Mouse (Mus musculus): ENCODE data around the gene Scnm1. TPM values are rescaled to one million over a fixed set of nuclear protein-coding genes. Genes with fewer than 3 reads are reported as not detected.

The Scnm1 gene
- polyA plus RNA-seq (2016; fragmentation: Nextera tagmentation; extraction: Ambion mirVana) = 74.1 and 79.7 TPM in 2 replicates

DNA sequence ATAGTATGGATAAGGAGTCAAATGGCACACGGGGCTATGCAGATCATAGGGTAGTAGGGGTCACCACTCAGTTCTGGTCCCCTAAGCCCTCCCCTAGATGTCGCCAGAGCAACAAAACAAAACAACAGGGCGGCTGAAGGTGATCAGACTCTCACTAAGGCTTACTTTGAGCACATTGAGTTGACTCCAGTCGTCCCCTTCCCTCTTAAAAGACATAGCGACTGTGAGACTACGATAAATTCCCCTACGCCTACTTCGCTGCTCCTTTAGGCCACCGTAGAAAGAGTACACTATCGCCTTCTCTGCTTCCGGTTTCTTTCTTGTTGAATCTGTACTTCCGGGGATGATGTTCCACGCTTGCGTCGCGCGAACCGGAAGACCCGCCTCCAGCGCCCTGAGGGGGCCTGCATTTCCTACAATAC is at the start of gene Scnm1, which contains the start of gene Lysmd1:
Gene Scnm1 (minus strand): TSS at position 332 of the 422 bp plus-strand sequence.
Gene Lysmd1 (plus strand): TSS at position 409 of the 422 bp plus-strand sequence.
- Histone ChIP-seq H3K36me3 (peaks cover 37% of the 10 kb centered on the region), H3K27ac (peak within 1 kb of the TSS; percentile 87), H3K4me3 (peak within 1 kb of the TSS; percentile 67), H3K4me1 (peaks cover 32% of the 10 kb centered on the region), H3K27me3 (ENCODE audit: low read depth, poor library complexity, severe bottlenecking) (no peaks in the 10 kb centered on the region), H3K9me3 (replicated peaks) (no peaks in the 10 kb centered on the region)
- WGBS = under 1% methylated on average over 20 of the region's 20 CpGs
- DNase-seq (ENCODE audit: low spot score) = peak; percentile 91

DNA sequence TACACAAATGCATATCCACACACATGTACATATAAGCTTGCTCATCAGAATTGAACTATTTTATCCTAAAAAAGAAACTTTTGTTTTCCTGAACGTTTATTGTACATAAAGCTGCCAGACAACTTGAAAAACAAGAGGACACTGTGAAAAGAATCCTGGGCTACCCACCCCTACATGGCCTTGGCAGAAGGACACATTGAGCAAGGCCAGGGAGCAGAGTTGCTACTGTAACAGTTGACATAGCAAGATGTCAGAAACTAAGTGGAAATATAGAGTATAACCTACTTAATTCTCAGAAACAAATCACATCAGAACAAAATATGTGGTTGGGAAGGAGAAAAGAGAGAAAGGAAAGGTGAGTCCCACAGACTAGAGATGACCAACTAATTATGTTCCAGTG is 48.0 kb upstream of the Scnm1 start:
- Histone ChIP-seq H3K27ac (no peak overlapping the region), H3K4me1 (no peaks in the 10 kb centered on the region), H3K27me3 (ENCODE audit: low read depth, poor library complexity, severe bottlenecking) (no peaks in the 10 kb centered on the region), H3K36me3 (peaks cover 54% of the 10 kb centered on the region), H3K4me3 (no peak overlapping the region), H3K9me3 (replicated peaks) (no peaks in the 10 kb centered on the region)
- no peak for DNase-seq (ENCODE audit: low spot score)
- 72% methylated on average over 1 of the region's 1 CpGs for WGBS

DNA sequence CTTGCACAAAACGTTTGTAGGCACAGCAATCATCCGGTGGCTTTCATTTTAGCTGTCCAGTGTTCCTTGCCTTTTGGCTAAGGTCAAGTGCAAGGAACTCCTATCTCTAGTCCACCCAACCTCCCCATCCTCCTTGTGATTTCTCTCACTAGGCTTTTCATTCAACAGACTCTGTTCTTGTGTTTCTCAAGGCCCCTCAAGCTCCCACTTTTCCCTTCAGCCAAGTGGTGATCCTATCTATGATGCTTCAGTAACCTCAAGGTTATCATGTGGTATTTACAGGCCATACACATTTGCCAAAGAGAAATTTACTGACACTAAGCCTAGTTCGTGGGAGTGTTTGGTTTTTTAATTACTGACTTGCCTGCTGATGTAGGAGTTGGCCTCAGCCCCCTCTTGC is 46.1 kb upstream of the Scnm1 start:
- peaks cover 4% of the 10 kb centered on the region; the same call in 1 of the 2 replicates for H3K27me3 ChIP-seq (ENCODE audit: low read depth, poor library complexity, severe bottlenecking)
- no peak for DNase-seq (ENCODE audit: low spot score)
- no peak overlapping the region for H3K4me3 ChIP-seq
- no peaks in the 10 kb centered on the region for H3K9me3 ChIP-seq (replicated peaks)
- WGBS = 72% methylated on average over 3 of the region's 3 CpGs
- H3K4me1 ChIP-seq = no peaks in the 10 kb centered on the region
- H3K27ac ChIP-seq = no peak overlapping the region
- H3K36me3 ChIP-seq = peaks cover 35% of the 10 kb centered on the region

DNA sequence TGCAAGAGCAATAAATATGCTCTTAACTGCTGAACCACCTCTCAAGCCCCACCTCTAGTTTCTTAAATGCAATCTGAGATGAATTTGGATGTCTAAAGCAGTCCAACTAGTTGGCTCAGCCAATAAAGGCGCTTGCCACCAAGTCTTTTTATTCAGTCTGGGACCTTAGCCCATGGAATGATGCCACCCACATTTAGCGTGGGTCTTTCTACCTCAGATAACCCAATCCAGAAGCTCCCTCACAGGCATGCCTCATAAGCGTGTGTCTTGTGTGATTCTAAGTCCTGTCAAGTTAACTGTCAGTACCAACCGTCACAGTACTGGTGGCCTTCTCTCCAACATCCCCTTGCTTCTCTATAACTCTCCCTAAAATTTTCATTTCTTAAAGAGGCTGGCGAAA is 45.1 kb upstream of the Scnm1 start:
- peaks cover 27% of the 10 kb centered on the region for H3K36me3 ChIP-seq
- no peak overlapping the region for H3K27ac ChIP-seq
- H3K9me3 ChIP-seq (replicated peaks) = no peaks in the 10 kb centered on the region
- H3K27me3 ChIP-seq (ENCODE audit: low read depth, poor library complexity, severe bottlenecking) = peaks cover 13% of the 10 kb centered on the region
- peaks cover 3% of the 10 kb centered on the region for H3K4me1 ChIP-seq
- H3K4me3 ChIP-seq = no peak overlapping the region
- 87% methylated on average over 5 of the region's 5 CpGs for WGBS
- no peak for DNase-seq (ENCODE audit: low spot score)

DNA sequence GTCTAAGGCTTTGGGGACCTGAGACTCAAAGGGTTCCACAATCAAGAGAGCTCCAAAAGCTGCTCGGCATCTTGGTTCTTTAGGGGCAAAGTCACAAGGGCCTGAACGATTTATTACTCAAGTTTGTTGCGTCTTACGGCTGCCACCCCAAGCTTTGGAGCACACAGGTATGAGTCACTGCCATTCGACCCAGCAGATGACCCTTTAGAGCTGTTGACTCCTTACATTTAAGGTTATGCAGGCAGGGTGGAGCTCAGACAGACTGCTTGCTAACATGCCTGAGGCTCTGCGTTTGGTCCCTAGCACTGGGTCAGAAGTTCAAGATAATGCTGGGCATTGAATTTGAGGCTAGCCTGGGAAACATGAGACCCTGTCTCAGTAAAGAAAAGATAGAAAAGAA is 43.8 kb upstream of the Scnm1 start:
- H3K4me3 ChIP-seq = no peak overlapping the region
- peaks cover 16% of the 10 kb centered on the region for H3K4me1 ChIP-seq
- no peaks in the 10 kb centered on the region for H3K9me3 ChIP-seq (replicated peaks)
- 72% methylated on average over 6 of the region's 6 CpGs for WGBS
- H3K27me3 ChIP-seq (ENCODE audit: low read depth, poor library complexity, severe bottlenecking) = peaks cover 26% of the 10 kb centered on the region
- DNase-seq (ENCODE audit: low spot score) = no peak
- H3K36me3 ChIP-seq = peaks cover 25% of the 10 kb centered on the region
- no peak overlapping the region for H3K27ac ChIP-seq

DNA sequence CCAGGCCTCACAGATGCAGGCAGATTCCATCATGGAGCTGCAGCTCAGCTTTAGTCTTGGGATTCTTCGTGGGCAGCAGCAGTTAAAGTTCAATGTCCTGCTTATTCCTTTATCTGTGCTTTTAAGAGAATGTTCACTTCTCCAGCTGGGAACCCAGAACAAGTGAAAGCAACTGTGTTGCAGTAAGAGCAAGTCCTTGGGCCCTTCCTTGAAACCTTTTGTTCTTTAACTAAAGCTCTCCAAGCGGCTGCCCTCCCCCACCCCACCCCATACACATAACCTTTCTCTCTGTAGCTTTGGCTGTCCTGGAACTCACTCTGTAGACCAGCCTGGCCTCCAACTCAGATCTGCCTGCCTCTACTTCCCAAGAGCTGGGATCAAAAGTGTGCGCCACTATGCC is 42.7 kb upstream of the Scnm1 start:
- Histone ChIP-seq H3K27me3 (ENCODE audit: low read depth, poor library complexity, severe bottlenecking) (peaks cover 37% of the 10 kb centered on the region), H3K36me3 (peaks cover 30% of the 10 kb centered on the region), H3K4me3 (no peak overlapping the region), H3K4me1 (peaks cover 22% of the 10 kb centered on the region), H3K27ac (no peak overlapping the region), H3K9me3 (replicated peaks) (no peaks in the 10 kb centered on the region)
- DNase-seq (ENCODE audit: low spot score) = no peak
- WGBS = 74% methylated on average over 3 of the region's 3 CpGs

DNA sequence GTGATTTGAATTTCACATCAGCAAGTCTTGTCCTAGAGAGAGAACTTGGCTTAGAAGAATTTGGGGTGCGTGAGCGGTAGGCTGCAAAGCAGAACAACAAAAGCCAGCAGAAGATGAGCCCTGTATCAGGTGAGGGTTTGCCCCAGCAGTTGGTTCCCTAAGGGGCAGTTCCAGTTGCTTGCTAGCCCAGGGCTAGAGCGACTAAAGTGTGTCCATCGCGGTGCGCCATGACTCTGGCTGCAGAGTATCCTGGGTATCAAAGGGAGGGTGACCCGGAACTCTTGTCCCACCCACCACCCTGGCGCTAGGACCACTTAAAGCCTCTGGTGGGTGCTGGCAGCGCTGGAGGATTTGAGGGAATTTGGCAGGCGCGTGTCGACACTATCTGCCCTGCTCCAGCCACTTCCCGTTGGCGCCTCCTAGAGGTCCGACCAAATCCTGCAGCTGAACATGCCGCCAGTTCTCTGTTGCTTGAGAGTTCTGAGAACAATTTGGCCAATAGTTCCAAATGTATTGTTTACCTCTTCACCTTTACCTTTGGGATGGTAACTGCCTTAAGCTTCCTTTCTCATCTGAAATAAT is 40.3 kb upstream of the Scnm1 start:
- Histone ChIP-seq H3K4me1 (peaks cover 22% of the 10 kb centered on the region), H3K27me3 (ENCODE audit: low read depth, poor library complexity, severe bottlenecking) (peaks cover 61% of the 10 kb centered on the region), H3K27ac (no peak overlapping the region; the same call in 1 of the 2 replicates), H3K4me3 (peak overlapping the region; percentile 44), H3K36me3 (peaks cover 48% of the 10 kb centered on the region), H3K9me3 (replicated peaks) (no peaks in the 10 kb centered on the region)
- 2% methylated on average over 16 of the region's 16 CpGs for WGBS
- DNase-seq (ENCODE audit: low spot score) = peak; percentile 88

DNA sequence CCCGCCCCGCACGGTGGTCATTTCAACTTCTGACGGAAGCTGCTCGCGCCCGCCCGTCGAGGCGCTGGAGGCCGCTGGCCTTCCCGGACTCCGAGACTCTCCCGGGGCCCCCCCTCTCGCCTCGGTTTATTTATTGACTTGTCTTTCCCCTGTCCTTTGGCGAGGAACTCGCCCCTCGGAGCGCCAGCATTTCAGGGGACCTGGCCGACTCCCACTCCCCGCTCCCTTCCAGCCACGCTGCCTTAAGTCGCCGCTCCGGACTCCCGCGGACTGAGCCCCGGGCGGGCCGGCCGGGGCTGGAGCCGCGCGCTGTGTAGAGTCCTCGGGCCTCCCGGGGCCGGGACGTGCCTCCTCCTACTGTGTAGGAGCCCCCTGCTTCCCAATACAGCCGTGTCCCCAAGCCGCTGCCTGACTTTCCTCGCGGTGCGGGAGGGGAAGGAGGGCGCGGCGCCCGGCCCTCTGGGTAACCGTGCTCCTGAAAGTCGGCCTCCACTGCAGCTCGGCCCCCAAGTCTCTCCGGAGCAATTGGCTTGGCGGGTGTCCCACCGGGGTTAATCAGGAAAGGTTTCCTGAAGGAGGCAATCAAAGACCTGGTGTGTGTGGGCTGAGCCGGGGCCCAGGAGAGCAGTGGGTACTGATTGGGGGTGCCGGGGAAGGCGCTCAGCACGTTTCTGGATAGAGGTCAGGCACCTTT is 39.6 kb upstream of the Scnm1 start:
- H3K27me3 ChIP-seq (ENCODE audit: low read depth, poor library complexity, severe bottlenecking) = peaks cover 68% of the 10 kb centered on the region
- H3K9me3 ChIP-seq (replicated peaks) = no peaks in the 10 kb centered on the region
- 3% methylated on average over 58 of the region's 58 CpGs for WGBS
- H3K36me3 ChIP-seq = peaks cover 55% of the 10 kb centered on the region
- peak overlapping the region; percentile 59 for H3K27ac ChIP-seq
- DNase-seq (ENCODE audit: low spot score) = peak; percentile 66
- H3K4me1 ChIP-seq = peaks cover 22% of the 10 kb centered on the region
- H3K4me3 ChIP-seq = peak overlapping the region; percentile 44

DNA sequence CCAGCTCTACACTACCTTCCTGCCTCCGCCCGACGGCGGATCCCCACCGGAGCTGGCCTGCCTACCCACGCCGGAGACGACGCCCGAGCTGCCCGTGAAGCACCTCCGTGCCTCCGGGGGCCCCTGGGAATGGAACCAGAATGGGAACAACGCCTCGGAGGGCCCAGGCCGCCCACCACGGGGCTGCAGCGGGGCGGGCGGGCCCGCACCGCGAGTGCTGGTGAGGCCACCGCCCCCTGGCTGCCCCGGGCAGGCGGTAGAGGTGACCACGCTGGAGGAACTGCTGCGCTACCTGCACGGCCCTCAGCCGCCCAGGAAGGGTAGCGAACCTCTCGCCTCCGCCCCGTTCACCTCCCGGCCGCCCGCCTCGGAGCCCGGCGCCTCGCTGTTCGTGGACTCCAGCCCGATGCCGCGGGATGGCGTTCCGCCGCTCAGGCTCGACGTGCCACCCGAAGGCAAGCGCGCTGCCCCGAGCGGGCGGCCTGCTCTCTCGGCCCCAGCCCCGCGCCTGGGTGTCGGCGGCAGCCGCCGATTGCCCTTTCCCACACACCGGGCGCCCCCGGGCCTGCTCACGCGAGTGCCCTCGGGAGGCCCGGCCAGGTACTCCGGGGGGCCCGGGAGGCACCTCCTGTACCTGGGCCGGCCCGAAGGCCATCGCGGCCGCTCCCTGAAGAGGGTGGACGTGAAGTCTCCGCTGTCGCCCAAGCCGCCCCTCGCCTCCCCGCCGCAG is 38.9 kb upstream of the Scnm1 start:
- Histone ChIP-seq H3K4me1 (peaks cover 22% of the 10 kb centered on the region), H3K9me3 (replicated peaks) (no peaks in the 10 kb centered on the region), H3K36me3 (peaks cover 63% of the 10 kb centered on the region), H3K27ac (peak overlapping the region; percentile 59), H3K4me3 (peak overlapping the region; percentile 44), H3K27me3 (ENCODE audit: low read depth, poor library complexity, severe bottlenecking) (peaks cover 70% of the 10 kb centered on the region)
- DNase-seq (ENCODE audit: low spot score) = peak; percentile 67
- 13% methylated on average over 84 of the region's 84 CpGs for WGBS

DNA sequence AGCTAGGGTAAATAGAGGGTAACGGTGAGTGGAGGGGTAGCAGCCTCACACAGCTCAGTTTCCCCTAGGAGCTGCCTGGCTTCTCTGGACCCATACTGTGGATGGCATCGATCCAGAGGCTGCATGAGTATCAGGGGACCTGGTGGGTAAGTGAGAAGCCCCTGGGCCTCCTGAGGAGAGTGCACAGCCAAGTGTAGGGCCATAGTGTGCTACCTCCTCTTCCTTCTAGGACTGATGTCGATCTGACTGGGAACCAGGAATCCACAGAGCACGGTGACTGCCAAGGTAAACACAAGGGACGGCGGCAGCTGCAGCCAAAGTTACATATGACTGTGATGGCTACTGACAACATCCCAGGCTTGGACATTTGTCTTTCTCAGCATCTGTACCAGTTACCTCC is 37.3 kb upstream of the Scnm1 start:
- 89% methylated on average over 6 of the region's 6 CpGs for WGBS
- H3K36me3 ChIP-seq = peaks cover 78% of the 10 kb centered on the region
- peaks cover 22% of the 10 kb centered on the region for H3K4me1 ChIP-seq
- peaks cover 70% of the 10 kb centered on the region for H3K27me3 ChIP-seq (ENCODE audit: low read depth, poor library complexity, severe bottlenecking)
- no peaks in the 10 kb centered on the region for H3K9me3 ChIP-seq (replicated peaks)
- no peak for DNase-seq (ENCODE audit: low spot score)
- H3K27ac ChIP-seq = no peak overlapping the region
- no peak overlapping the region for H3K4me3 ChIP-seq

DNA sequence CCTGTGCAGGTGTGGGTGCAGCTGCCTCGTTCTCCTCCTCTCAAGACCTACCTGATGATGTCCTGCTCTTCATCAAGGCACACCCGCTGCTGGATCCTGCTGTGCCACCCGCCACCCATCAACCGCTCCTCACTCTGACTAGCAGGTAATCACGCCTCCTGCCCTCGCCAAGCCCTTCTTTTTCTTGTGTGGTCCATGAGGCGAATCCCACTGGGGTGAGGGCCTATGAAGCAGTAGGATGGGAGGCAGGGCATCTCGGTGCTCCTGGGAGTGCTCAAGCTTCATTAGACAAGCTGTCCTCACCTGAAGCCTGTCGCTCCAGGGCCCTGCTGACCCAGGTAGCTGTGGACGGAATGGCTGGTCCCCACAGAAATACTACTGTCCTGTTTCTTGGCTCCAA is 36.2 kb upstream of the Scnm1 start:
- no peak overlapping the region for H3K4me3 ChIP-seq
- 92% methylated on average over 10 of the region's 10 CpGs for WGBS
- H3K27me3 ChIP-seq (ENCODE audit: low read depth, poor library complexity, severe bottlenecking) = peaks cover 67% of the 10 kb centered on the region
- no peak overlapping the region for H3K27ac ChIP-seq
- peaks cover 90% of the 10 kb centered on the region for H3K36me3 ChIP-seq
- no peak for DNase-seq (ENCODE audit: low spot score)
- H3K4me1 ChIP-seq = peaks cover 22% of the 10 kb centered on the region
- H3K9me3 ChIP-seq (replicated peaks) = no peaks in the 10 kb centered on the region

DNA sequence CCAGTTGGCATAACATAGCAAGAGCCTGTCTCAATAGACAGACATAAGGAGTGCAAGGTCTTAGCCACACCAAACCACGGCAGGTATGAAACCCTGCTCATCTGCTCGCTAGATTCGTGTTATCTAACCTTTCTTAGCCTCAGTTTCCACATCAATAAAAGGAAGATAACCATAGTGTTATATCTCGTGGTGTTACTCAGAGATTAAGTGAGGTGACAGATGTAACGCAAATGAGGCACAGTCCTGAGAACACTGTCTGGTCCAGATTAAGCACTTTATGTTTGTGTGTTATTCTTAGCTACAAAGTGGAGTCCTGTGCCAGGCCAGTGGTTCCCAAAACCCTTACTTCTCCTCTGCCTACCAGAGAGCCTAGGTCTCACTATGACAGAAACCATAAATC is 31.0 kb upstream of the Scnm1 start:
- no peak overlapping the region for H3K27ac ChIP-seq
- 87% methylated on average over 5 of the region's 5 CpGs for WGBS
- no peaks in the 10 kb centered on the region for H3K9me3 ChIP-seq (replicated peaks)
- peaks cover 30% of the 10 kb centered on the region for H3K27me3 ChIP-seq (ENCODE audit: low read depth, poor library complexity, severe bottlenecking)
- H3K4me3 ChIP-seq = no peak overlapping the region
- H3K36me3 ChIP-seq = peaks cover 74% of the 10 kb centered on the region
- H3K4me1 ChIP-seq = peaks cover 39% of the 10 kb centered on the region
- DNase-seq (ENCODE audit: low spot score) = no peak

DNA sequence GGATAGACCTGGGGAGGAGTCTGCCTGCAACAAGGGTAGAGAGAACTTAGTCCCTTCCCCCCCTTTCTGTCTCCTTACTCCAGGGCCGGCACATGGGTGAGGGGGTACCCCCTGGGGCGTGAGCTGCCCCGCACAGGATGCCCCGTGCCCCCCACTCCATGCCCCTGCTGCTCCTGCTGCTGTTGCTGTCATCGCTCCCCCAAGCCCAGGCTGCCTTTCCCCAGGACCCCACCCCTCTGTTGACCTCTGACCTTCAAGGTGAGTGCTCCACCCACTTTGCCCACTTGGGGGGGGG is 30.4 kb upstream of the Scnm1 start:
- Histone ChIP-seq H3K9me3 (replicated peaks) (no peaks in the 10 kb centered on the region), H3K4me3 (no peak overlapping the region), H3K27me3 (ENCODE audit: low read depth, poor library complexity, severe bottlenecking) (peaks cover 29% of the 10 kb centered on the region), H3K36me3 (peaks cover 68% of the 10 kb centered on the region), H3K4me1 (peaks cover 43% of the 10 kb centered on the region), H3K27ac (0 out of 2 replicates have a peak overlapping the region, but pooled peaks have one; percentile 4)
- 61% methylated on average over 5 of the region's 5 CpGs for WGBS
- DNase-seq (ENCODE audit: low spot score) = no peak

Data from limb, embryonic 10.5 days (tissue).